Mouse (Mus musculus) kidney, postnatal 36 days (tissue): Measurements from ENCODE around the gene Stk16.

Experiments
- DNase-seq, 2 experiments: peaks; one replicate each; pipeline ENCODE4 v3.0.0; 2021 to 2022; ENCODE audit warnings: mixed read lengths in 2 of 2

The Stk16 gene

DNA sequence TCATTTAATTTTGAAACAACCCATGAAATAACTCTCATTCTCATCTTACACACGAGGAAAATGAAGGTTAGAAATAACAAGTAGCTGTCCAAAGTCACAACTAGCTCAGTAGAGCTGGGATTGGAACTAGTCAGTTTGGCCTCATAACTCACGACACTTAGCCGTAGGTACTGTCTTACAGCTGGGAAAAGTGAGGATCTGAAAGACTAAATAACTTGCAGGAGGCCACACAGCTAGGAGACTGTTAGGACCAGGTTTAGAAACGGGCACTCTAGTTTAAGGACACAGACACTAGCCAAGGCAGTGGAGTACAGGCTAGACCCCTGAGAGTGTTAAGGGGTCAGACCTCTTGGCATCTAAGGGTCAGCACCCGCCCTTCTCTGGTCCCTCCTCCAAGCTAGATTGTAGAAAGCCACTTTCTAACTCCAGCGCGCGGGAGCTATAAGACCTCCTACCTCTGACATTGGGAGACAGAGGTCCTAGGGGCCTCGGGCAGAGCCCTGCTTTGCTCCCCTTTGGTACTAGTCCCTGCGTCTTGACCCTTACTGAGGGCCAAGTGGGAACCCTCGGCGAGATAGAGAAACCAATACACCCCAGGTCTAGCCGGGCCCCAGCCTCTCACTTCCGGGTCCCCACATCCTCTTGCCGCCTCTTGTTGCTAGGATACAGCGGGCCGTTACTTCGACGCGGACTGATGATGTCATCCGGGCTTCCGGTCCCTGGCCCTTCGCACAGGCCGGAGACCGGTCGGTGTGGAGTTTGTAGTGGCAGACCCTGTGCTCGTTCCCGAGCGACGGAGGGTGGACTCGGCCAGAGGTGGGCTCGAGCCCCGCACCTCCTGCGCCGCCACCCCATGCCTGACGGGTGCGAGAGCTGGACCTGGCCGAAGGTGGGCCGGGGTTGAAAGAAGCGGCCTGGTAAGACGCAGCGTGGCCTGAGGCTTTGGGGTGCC lies at the start of gene Stk16, which contains the start of gene Glb1l:
Gene Stk16, plus strand, starts transcription at position 703 of the 952 bp plus-strand sequence.
Gene Glb1l, minus strand, starts transcription at position 678 of the 952 bp plus-strand sequence.
- DNase-seq, result peak; percentile 98

DNA sequence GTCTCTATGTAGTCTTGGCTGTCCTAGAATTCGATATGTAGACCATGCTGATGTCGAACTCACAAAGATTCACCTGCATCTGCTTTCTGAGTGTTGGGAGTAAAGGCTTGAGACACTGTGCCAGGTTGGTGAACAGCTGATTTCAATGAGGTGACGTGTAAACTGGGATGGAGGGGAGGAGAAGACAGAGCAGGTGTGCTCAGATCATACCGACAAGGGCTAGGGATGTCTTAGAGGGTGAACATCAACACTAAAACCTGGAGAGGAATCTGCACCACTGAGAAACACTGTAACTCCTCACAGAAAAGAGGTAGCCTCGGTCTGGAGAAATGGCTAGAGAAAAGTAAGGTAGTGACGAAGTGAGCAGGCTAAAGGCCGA lies 42.6 kb upstream of the Stk16 start:
- no peak for DNase-seq

DNA sequence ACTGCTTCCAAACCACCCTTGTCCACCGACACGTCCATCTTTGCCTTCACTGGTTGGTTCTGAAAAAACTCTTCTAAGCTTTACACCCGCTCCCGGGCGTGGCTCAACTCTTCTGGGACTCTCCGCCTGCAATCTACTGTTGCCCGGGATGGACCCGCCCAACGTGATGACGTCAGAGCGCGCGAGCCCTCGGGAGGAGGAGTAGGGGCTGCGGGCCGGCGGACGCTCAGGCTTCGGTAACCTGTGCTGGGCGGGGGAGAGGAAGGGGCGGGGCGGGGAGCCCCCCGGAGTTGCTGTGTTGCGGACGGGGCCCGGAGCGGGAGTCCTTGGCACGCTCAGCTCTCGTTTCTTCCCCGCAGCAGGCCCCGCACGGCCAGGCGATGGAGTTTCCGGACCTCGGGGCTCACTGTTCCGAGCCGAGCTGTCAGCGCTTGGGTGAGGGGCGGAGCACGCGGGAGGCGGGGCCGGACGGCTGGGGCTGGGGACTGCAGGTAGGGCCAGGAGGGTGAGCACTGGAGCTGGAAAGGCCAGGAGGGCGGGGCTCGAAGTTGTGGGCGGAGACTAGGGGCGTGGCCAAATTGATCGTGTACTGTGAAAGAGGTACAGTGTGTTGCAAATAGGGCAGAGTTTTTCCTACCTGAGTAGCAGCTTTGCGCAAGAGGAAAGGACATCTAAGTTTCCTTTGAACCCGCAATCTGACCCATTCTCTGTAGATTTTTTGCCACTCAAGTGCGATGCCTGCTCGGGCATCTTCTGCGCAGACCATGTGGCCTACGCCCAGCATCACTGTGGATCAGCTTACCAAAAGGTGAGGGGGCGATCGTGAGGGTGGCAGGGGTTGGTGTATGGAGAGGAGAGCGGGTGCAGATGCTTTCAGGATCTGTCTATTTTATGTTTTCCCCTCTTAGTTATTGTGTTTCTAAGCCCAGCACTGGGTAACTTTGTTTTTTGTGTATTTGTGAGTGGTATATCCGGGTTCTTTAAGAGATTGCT lies 41.9 kb upstream of the Stk16 start, which contains the start of gene Zfand2b:
Gene Zfand2b, plus strand, starts transcription at position 175 of the 993 bp plus-strand sequence.
- peak; percentile 98 to 99 for DNase-seq

DNA sequence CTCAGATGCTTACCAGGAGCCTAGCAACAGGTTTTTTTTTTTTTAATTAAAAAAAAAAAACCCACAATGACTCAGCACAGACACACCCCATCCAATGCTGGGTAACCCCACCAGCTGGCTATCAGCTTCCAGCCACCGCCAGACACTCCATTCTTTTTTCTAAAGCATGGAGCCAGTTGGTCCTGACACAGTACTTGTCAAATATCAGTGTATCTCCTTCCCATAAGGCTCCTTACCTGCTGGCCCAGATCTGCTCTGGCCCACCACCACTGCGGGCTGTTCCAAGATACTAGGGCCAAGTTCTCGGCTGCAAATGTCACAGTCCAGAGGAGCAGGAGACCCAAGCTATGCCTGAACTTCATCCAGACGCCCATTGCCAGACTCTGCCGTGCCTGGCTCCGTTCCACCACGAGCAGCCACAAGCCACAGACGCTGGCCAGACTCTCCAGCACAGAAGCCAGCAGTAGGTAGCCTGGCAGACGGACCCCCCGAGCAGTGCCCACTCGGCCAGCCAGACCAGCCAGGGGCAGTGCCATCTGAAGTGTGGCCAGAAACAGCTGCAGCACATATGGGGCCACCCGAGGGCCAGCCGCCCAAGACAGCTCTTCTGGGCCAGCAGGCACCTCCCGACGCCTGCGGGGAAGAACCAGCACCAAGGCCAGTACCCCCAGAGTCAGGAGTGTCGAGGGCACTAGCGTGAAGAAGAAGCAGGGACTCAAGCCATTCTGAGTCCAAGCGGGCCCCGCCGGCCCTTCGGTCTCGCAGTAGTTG lies 31.1 kb upstream of the Stk16 start:
- peak; percentile 65 to 78 for DNase-seq

DNA sequence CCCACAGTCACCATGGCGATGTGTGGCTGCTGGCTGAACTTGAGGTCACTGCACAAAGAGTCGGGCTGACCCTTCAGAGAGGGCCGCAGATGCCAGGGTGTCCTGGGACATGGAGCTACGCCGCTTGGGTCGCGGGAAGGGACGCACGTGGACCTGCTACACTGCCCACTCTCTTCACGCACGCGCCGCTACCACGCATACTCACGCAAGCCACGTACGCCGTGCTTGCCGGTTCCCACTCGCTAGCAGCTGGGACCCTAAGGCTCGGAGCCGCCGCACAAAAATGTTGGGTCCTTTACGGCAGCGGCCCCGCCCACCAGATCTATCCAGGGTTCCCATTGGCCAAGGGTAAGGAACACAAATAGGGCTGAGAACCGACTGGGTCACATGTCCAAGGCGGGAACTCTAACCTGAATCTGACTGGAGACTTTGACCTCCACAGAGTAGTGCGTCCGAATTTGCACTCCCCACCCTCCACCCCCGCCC lies 30.5 kb upstream of the Stk16 start, which contains the start of gene Abcb6:
Gene Abcb6, minus strand, starts transcription at position 288 of the 486 bp plus-strand sequence.
- peak; percentile 95 for DNase-seq

DNA sequence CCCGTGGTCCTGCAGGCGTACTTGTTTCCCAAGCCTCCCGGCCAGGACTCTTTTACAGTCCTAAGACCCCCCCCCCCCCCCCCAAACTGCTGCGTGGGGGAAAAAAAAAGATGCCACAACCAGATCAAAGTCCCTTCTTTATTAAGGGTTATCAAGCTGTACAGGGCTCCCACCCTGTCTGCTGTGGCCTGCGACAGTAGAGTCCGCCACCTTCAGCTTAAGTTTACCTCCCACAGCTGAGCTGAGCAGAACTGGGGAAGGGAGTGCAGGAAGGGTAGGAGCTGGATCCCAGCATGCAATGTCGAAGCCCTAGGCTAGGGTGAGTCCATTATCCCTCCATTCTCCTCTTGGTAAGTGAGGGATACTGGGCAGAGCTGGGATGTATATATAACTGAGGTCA lies 29.9 kb upstream of the Stk16 start:
- DNase-seq, result no peak

DNA sequence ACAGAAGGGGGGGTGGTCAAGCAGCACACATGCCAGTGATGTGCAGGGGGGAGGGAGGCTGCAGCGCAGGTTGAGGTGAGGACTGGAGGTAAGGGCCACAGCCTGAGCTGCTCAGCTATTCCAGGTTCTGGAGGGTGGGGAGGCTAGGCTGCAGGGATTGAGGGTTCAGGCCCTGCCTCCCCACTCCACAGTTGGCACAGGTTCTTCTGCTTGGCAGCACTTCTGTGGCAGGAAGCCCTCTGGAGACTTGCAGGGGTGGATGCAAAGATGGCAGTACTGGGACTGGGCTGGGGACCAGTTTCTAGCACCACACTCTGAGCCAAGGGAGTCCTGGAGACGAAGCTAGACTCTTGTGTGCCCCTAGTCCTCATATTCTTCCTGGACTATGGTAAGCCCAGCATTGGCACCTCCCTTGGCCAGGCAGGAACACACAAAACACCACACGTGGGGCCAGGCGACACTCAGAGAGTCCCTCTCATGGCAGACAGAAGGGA lies 29.2 kb upstream of the Stk16 start:
- DNase-seq, result no peak

DNA sequence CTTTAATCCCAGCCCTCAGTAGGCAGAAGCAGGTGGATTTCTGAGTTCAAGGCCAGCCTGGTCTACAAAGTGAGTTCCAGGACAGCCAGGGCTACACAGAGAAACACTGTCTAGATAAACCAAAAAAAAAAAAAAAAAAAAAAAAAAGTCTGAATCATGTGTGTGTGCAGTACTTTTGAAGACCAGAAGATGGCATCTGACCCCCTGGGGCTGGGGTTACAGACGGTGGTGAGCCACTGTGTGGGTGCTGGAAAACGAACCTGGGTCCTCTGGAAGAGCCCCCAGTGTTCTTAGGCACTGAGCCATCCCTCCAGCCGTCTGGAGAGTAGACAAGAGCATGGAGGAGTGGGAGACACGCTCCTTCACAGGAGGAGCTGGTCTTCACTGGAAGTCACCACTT lies 28.5 kb upstream of the Stk16 start:
- DNase-seq, result no peak

DNA sequence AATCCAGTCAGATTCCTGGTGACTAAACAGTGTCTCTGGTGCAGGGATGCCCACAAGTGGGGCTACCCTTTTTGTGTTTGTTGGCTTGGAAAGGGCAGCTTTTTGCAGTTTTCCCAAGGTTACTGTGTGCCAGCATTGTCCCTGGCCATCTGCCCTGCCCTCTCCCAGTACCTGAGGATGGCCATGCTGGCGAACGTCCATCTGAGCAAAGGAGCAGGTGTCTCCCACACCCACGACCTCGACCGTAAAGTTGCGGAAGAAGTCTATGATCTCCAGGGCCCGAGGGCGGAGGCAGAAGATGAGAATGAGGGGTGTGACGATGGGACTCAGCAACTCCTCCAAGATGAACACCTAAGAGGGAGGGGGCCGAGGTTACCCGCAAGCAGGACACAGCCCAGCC lies 25.1 kb upstream of the Stk16 start:
- DNase-seq, result no peak

DNA sequence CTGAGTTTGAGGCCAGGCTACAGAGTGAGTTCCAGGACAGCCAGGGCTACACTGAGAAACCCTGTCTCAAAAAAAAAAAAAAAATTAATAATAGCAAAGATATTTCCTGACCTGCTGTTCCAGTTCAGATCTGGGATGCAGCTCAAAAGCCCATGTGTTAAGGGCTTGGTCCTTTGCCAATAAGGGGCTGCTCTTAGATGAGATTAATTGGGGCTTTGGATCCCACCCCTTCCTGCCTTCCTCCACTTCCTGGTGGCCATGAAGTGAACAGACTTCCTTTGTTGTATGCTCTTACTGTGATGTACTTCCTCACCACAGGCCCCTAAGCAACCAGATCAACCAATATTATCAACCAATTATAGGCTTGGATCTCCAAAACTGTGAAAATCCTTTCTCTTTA lies 23.5 kb upstream of the Stk16 start:
- DNase-seq, result no peak

DNA sequence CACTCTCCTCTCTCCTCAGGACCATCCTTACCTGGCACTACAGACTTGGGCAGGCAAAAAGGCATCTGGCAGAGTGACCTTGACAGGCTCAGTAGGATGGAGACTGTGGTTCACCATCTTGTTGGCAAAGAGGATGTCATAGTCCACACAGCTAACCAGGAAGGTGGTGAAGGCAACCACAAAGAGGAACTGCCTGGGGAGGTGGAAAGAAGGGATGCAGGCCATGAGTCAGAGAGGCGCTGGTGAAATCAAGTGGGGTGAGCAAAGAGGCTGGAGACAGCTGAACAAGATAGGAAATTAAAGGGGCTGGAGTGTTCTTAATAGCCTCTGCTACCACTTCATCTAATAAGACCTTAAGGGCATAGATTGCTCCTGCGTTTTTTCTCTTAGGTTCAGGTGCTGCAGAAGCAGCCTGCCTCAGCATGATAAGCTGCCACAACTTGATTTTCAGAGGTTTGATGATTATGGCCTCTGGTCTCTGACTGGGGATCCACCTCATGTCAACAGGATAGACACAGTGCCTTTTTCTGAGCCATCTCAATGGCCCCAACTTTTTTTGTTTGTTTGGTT lies 22.6 kb upstream of the Stk16 start:
- no peak for DNase-seq

DNA sequence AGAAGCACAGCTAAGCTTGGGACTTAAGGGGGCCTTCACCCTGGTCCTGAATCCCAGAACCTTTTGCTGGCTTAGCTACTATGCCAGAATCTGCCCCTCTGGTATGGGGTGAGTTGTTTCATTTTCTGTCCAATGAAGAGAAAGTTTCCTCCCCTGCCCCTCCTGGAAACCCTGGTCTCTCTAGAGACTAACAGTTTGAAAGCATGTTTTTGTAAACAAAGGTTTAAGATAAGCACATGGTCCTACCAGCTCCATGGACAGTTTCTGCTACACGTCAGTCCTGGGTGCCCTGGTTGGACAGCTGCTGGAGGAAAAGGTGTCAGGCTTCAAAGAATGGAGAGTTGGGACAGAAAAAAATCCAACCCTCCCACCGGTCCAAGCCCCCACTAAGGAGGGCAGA lies 20.1 kb upstream of the Stk16 start:
- DNase-seq, result no peak

DNA sequence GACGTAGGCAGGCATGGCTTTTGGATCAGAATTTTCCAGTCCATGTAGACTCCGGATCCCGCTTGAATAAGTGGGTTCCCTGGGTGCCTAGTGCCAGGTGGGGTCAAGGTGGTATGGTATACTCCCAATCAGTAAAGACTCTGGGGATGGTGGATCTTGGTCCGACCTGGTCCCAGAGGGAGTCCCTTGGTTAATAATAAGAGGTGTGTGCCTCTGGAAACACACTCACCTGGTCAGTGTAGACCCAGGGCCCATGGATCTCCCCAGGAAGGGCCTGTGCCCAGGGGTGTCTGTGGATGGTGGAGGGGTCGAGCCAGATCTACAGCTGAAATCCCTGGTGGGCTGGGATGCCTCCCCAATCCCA lies 19.4 kb upstream of the Stk16 start:
- DNase-seq, result no peak

DNA sequence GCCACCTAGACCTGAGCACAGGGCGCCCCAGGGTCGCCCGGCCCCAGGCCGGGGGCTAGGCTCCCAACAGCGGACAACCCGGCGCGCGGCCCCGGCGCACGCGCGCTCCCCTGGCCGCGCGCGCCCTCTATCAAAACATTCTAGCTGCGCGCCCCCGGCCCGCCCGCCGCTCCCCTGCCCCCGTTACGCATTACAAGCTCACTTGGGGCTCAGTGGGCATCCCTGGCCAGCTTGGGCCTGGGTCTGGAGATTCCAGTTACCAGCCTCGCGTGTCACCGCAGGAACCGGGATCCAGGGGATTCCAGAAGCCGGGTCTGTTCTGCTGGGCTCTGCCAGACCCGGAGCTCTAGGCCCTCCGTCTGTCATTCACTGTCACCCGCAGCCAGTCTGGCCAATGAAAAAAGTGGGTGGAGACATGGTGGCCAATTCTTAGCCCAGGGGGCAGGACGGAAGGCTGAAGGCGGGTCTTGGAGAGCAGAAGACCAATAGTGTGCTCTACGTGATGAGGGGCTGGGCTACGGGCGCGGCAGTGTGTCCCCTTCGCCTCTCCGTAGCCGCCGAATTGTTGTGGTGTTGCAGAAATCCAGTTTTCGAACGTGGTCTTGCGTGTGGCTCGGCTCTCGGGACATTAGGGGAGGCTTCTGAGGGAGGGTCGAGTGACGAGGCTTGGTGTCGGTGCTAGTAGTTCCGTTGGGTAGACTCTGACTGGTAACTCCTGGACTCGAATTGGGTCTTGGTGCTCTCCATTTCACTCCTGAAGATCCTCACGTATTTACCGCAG lies 18.8 kb upstream of the Stk16 start, which contains the start of the genes Ankzf1 and Atg9a:
Gene Ankzf1, plus strand, starts transcription at position 530 of the 781 bp plus-strand sequence.
Gene Atg9a, minus strand, starts transcription at position 575 of the 781 bp plus-strand sequence.
- peak; percentile 94 to 99 for DNase-seq

DNA sequence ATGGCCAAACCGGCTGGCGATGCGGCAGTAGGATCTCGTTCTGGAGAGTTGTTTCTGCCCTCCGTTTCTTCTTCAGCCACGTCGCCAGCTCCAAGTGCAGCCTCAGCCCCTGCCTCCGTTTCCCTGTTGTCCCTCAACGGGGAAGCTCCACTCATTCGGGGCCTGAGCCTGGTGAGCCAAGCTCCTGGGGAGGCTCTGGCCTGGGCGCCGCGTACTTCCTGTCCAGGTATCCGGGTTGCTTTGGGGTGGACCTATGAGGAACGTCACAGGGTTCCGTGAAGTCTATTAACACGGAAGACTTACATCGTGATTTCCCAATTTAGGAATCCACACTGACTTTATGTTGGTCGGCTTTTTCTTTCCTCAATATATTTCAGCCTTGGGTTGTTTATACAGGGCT lies 18.2 kb upstream of the Stk16 start:
- DNase-seq, result peak; percentile 73 to 75

DNA sequence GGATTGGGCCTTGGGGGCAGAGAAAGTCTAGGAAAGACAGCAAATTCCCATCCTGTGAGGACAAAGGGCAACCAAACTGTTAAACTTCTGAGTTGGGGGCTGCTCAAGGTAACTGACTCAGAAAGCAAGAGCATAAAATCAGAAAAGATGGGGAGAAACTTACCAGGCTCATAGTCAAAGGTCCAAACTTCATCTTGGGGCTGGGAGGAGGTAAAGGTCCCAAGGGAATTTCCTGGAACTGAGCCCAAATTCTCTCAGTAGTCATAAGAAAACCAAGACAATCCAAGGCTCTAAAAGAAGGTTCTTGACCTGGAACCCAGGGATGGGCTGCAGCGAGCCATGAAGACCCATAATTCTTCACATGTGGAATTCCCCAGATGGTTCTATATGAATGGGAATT lies 9.4 kb upstream of the Stk16 start:
- peak; percentile 43 to 77 for DNase-seq

DNA sequence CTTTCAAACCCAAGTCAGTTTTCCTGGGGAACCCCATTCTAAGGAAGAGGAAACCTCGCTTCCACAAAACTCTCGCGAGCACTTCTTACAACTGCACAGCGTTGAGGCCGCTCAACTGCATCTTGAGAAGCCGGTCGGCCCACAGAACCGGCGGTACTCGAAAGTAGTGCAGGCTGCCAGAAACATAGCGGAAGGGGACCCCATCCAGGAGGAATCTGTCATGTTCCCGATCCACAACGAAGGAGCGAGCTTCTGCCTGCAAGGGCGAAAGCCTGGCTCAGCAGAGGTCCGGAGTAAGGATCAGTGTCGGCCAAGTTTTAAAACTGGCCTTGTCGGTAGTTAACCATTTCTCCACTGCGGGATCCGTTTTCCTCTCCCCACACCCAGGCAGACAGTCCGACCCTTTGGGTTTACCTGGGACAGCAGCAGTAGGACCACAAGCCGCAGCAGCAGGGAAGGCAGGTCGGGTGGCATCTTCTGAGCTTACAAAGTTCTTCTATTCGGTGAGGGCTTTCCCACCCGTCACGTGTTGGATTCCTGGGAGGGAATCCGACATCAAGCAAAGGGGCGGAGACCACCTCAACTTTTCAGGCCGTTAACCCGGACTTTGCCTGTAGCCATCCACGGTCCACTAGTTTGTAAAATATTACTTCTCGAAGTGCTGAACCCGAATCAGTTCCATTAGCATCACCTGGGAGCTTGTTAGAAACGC lies 1.5 kb upstream of the Stk16 start:
- DNase-seq, result peak; percentile 87 to 92

DNA sequence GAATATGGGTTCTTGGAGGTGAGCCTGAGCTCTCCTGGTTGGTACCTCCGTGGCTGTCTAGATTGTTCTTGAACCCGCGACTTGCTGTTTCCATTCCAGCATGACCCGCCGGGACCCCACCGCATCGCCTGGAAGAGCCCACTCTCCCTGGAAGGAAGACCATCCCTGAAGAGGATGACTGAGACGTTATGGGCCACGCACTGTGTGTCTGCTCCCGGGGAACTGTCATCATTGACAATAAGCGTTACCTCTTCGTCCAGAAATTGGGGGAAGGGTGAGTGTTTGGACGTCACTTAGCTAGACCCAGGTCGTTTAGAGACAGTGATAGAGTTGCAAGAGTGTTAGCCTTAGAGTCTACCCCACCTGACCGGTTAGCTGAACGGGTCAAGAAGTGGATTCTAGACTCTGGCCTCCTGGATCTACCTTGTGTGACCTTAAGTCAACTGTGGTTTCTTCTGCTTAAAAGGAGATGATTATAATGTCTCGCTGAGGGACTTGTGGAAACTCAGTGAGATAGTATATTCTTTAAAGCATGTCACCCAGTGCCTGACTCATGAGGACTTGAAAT lies 587 bp downstream of the Stk16 start:
- peak in 1 of 2 experiments; percentile 34 for DNase-seq

DNA sequence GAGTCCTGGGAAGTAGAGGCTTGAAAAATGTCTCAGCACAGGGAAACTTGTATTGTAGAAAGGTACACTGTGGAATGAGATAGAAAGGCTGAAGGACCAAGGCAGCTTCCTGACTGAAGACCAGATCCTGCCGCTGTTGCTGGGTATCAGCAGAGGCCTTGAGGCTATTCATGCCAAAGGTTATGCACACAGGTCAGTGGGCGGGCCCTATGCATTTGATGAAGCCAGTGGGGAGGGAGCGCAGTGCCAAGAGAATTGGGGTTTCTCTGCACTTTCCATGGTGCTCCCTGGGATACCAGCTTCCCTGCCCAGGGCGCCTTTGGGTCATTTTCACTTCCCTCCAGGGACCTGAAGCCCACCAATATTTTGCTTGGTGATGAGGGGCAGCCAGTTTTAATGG lies 1.9 kb downstream of the Stk16 start:
- DNase-seq, result peak in 1 of 2 experiments; percentile 43
